Mouse (Mus musculus) lung, adult 2 months (tissue): ENCODE data around the gene Ostf1.

ENCODE experiments used
- CTCF ChIP-seq: fragments of 200-500 bp; IDR thresholded peaks from 2 replicates; pipeline ENCODE4 v1.5.1; 2011; ENCODE audit warnings: mild to moderate bottlenecking, low read length, control low read depth; ENCODE audit not compliant: insufficient read depth
- POLR2A ChIP-seq: fragments of 200-500 bp; IDR thresholded peaks from 2 replicates; pipeline ENCODE4 v1.6.1; 2011; ENCODE audit warnings: low read depth, mild to moderate bottlenecking, control low read depth, low read length, borderline replicate concordance; ENCODE audit errors: extremely low read depth

DNA sequence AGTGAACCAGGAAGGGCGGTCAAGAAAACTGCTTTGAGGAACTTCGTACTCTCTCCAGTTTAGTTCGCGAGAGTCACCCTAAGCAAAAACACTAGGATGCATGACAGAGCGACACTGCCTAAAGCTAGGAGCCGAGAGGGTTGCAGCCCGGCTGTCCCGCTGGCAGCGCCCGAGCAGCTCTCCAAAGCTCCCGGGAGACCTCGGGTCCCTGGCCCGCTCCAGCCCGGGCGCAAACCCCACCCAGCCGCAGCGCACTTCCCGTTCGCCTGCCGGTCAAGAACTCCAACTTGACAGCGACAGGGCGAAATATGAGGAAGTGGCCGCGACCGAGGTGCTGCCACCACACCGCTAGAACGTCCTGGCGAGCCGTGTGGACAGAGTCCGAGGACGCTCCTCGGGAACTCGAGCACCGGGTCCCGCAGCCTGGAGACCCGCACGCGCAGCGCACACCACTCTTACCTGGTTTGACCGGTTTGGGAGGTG lies 421 bp downstream of the Ostf1 start:
- TF ChIP-seq CTCF: no peak
- 0 out of 2 replicates have a peak, but pooled peaks have one; percentile 7 for TF ChIP-seq POLR2A
